17 mouse cellular contexts compared by ENCODE assay signal in the genomic region with DNA sequence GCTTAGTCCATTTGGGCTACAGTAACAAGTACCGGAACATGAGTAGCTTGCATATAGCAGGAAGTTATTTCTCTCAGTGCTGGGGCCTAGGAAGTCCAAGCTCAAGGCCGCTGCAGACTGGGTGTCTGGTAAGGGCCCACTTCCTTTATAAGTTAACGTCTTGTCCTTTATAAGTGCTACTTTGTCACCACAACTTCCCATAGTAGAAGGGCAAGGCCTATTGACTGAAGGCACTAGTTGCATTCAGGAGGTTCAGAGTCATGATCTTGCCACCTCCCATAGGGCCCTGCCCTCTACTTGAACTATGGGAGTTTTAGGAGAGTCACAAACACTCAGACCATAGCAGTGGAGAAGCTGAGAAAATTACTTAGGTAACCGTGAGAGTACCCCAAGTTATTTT.
A peak's percentile ranks its signal among the peaks of the same experiment; 100 is the strongest.
DNase-seq lines count a peak whose midpoint lies in the region; ATAC-seq and TF ChIP-seq lines count a peak whose summit lies in the region.
"Had no signal": no experiment of that assay in that cellular context is flagged by ENCODE, and none has a peak within 500 bp of the region (broad histone marks: within the 10 kb centered on the region; RNA-seq: fewer than 3 reads in every experiment).

No protein-coding gene starts in this region.

- H3K9ac ChIP-seq in lung, embryonic 15.5 days, result no peak overlapping the region
- H3K9ac ChIP-seq in intestine, postnatal 0 days (ENCODE audit: low read depth, low read length), result no peak overlapping the region
- no peak overlapping the region for H3K9ac ChIP-seq in forebrain, embryonic 14.5 days (ENCODE audit: low read length)
- no peak overlapping the region for H3K9ac ChIP-seq in forebrain, postnatal 0 days
- H3K9ac ChIP-seq: limb, embryonic 13.5 days; neural tube, embryonic 13.5 days had no signal

- no peak overlapping the region for H3K4me3 ChIP-seq in lung, embryonic 15.5 days
- no peak overlapping the region for H3K4me3 ChIP-seq in intestine, postnatal 0 days (ENCODE audit: low read depth, low read length)
- no peak overlapping the region for H3K4me3 ChIP-seq in forebrain, embryonic 14.5 days (ENCODE audit: low read depth, low read length)
- H3K4me3 ChIP-seq in forebrain, postnatal 0 days (ENCODE audit: low read depth, low read length), result no peak overlapping the region
- H3K4me3 ChIP-seq: heart, embryonic 10.5 days; hindbrain, embryonic 10.5 days; layer of hippocampus, adult 2 months; limb, embryonic 13.5 days; neural tube, embryonic 13.5 days had no signal

- peak; percentile 71 for DNase-seq in heart, adult 11 months
- DNase-seq in heart, postnatal 14 days, result no peak
- DNase-seq in lung, postnatal 25 days (ENCODE audit: low spot score), result no peak
- no peak for DNase-seq in forebrain, embryonic 14.5 days (ENCODE audit: low spot score)
- no peak for DNase-seq in forebrain, postnatal 0 days
- no peak for DNase-seq in thymus, postnatal 4 days
- DNase-seq: cerebellum, postnatal 25 days; right cerebral cortex, postnatal 25 days; thymus, postnatal 14 days had no signal

- 57% methylated on average over 4 of the region's 4 CpGs for WGBS in lung, embryonic 15.5 days
- 67% methylated on average over 4 of the region's 4 CpGs for WGBS in intestine, postnatal 0 days
- WGBS in forebrain, embryonic 14.5 days, result 85% methylated on average over 4 of the region's 4 CpGs
- 87% methylated on average over 4 of the region's 4 CpGs for WGBS in forebrain, postnatal 0 days

- intact Hi-C loops in heart, postnatal 14 days (cut with DNase I), result no loop called here

- peak overlapping the region; percentile 81 for H3K27ac ChIP-seq in lung, embryonic 15.5 days
- peak overlapping the region; percentile 31; the same call in 1 of the 2 replicates for H3K27ac ChIP-seq in intestine, postnatal 0 days (ENCODE audit: low read depth, low read length)
- no peak overlapping the region for H3K27ac ChIP-seq in forebrain, embryonic 14.5 days (ENCODE audit: low read depth, low read length)
- no peak overlapping the region for H3K27ac ChIP-seq in forebrain, postnatal 0 days (ENCODE audit: low read depth, low read length)
- H3K27ac ChIP-seq: heart, embryonic 10.5 days; hindbrain, embryonic 10.5 days; layer of hippocampus, adult 2 months; limb, embryonic 13.5 days; neural tube, embryonic 13.5 days had no signal

- no peak for TF ChIP-seq CTCF in intestine, postnatal 0 days (IDR thresholded peaks at IDR 0.05; ENCODE audit: low read depth)
- TF ChIP-seq CTCF in forebrain, postnatal 0 days (IDR thresholded peaks at IDR 0.05; ENCODE audit: low read depth), result no peak

- no peaks in the 10 kb centered on the region for H3K27me3 ChIP-seq in lung, embryonic 15.5 days
- no peaks in the 10 kb centered on the region for H3K27me3 ChIP-seq in intestine, postnatal 0 days (replicated peaks; ENCODE audit: control insufficient read depth, insufficient read depth, low read length)
- H3K27me3 ChIP-seq in forebrain, embryonic 14.5 days (replicated peaks; ENCODE audit: control insufficient read depth, insufficient read depth, low read length), result no peaks in the 10 kb centered on the region
- no peaks in the 10 kb centered on the region for H3K27me3 ChIP-seq in forebrain, postnatal 0 days (ENCODE audit: insufficient read depth, low read length)
- H3K27me3 ChIP-seq: limb, embryonic 13.5 days; neural tube, embryonic 13.5 days; Patski had no signal

- no peaks in the 10 kb centered on the region for H3K36me3 ChIP-seq in lung, embryonic 15.5 days
- no peaks in the 10 kb centered on the region for H3K36me3 ChIP-seq in intestine, postnatal 0 days (ENCODE audit: control insufficient read depth, insufficient read depth)
- H3K36me3 ChIP-seq in forebrain, embryonic 14.5 days (ENCODE audit: control insufficient read depth, insufficient read depth, low read length), result no peaks in the 10 kb centered on the region
- H3K36me3 ChIP-seq in forebrain, postnatal 0 days (ENCODE audit: insufficient read depth), result no peaks in the 10 kb centered on the region
- H3K36me3 ChIP-seq: heart, embryonic 10.5 days; hindbrain, embryonic 10.5 days; limb, embryonic 13.5 days; neural tube, embryonic 13.5 days had no signal

- H3K9me3 ChIP-seq in lung, embryonic 15.5 days, result no peaks in the 10 kb centered on the region
- H3K9me3 ChIP-seq in intestine, postnatal 0 days (ENCODE audit: control insufficient read depth), result no peaks in the 10 kb centered on the region
- H3K9me3 ChIP-seq in forebrain, embryonic 14.5 days (replicated peaks; ENCODE audit: control insufficient read depth, low read length), result no peaks in the 10 kb centered on the region
- H3K9me3 ChIP-seq in forebrain, postnatal 0 days (ENCODE audit: low read length), result no peaks in the 10 kb centered on the region
- H3K9me3 ChIP-seq: heart, embryonic 10.5 days; hindbrain, embryonic 10.5 days; limb, embryonic 13.5 days; neural tube, embryonic 13.5 days had no signal

- H3K4me2 ChIP-seq in lung, embryonic 15.5 days, result no peak overlapping the region
- no peak overlapping the region for H3K4me2 ChIP-seq in intestine, postnatal 0 days (replicated peaks; ENCODE audit: low read depth)
- no peak overlapping the region for H3K4me2 ChIP-seq in forebrain, embryonic 14.5 days (ENCODE audit: low read length)
- H3K4me2 ChIP-seq in forebrain, postnatal 0 days (ENCODE audit: low read depth), result no peak overlapping the region
- H3K4me2 ChIP-seq: limb, embryonic 13.5 days; neural tube, embryonic 13.5 days had no signal

- H3K4me1 ChIP-seq in lung, embryonic 15.5 days, result peaks cover 24% of the 10 kb centered on the region
- H3K4me1 ChIP-seq in intestine, postnatal 0 days (replicated peaks; ENCODE audit: control insufficient read depth, insufficient read depth, low read length), result peaks cover 10% of the 10 kb centered on the region; the same call in 1 of the 2 replicates
- no peaks in the 10 kb centered on the region for H3K4me1 ChIP-seq in forebrain, embryonic 14.5 days (ENCODE audit: control insufficient read depth, insufficient read depth, low read length)
- 0 out of 2 replicates have a peak, but pooled peaks cover 5% of the 10 kb centered on the region for H3K4me1 ChIP-seq in forebrain, postnatal 0 days (ENCODE audit: insufficient read depth)
- H3K4me1 ChIP-seq: neural tube, embryonic 13.5 days had no signal

- ATAC-seq in lung, embryonic 15.5 days (ENCODE audit: borderline replicate concordance, extremely low read depth, low FRiP score, low TSS enrichment), result no peak
- no peak for ATAC-seq in intestine, postnatal 0 days
- no peak for ATAC-seq in forebrain, embryonic 14.5 days
- no peak for ATAC-seq in forebrain, postnatal 0 days

Comparison
In these comparisons a context has a peak if more than half of its experiments do, and no peak if none do; other contexts are left out.
1. H3K27ac ChIP-seq: peak in lung, embryonic 15.5 days (single experiment) and intestine, postnatal 0 days (single experiment); none in forebrain, embryonic 14.5 days (single experiment) and forebrain, postnatal 0 days (single experiment).